In genomic region chr11:70693504-70693903, GRCm38 (mm10) we compare ENCODE assay signal across 21 mouse cellular contexts. TPM values are rescaled to one million over a fixed set of nuclear protein-coding genes. Genes with fewer than 3 reads are reported as not detected.
A peak's percentile ranks its signal among the peaks of the same experiment; 100 is the strongest.
DNase-seq lines count a peak whose midpoint lies in the region; ATAC-seq lines count a peak whose summit lies in the region.
"Had no signal": no experiment of that assay in that cellular context is flagged by ENCODE, and none has a peak within 500 bp of the region (broad histone marks: within the 10 kb centered on the region; RNA-seq: fewer than 3 reads in every experiment).

No protein-coding gene starts in this region.

- no peak for DNase-seq in frontal cortex, adult 2 months (ENCODE audit: extremely low spot score in 1 of 2, low spot score in 1 of 2)
- DNase-seq in layer of hippocampus, adult 18-20 months (ENCODE audit: low spot score in 2 of 2) = peak; percentile 47 to 85
- no peak for DNase-seq in layer of hippocampus, adult 9-10 months (ENCODE audit: low spot score)
- peak; percentile 73 for DNase-seq in layer of hippocampus, adult 9-11 months
- DNase-seq in layer of hippocampus, adult 8-10 months (ENCODE audit: low spot score in 2 of 2) = no peak
- DNase-seq: adrenal gland, adult 8-10 months; adrenal gland, postnatal 14 days; adrenal gland, postnatal 36 days; B cell, adult 2 months; cerebellum, adult 11 months; cerebellum, adult 2 months; cerebellum, adult 9-10 months; cerebellum, postnatal 10 days; cerebellum, postnatal 25 days; forebrain, postnatal 0 days had no signal

- ATAC-seq in frontal cortex, adult (ENCODE audit: low TSS enrichment) = peak; percentile 47; the same call in 1 of the 2 replicates
- ATAC-seq: activated CD4-positive, CD25-positive, alpha-beta regulatory T cell, adult 4 months; CD4-positive, CD25-positive, alpha-beta regulatory T cell, adult 4 months; forebrain, embryonic 13.5 days; forebrain, embryonic 15.5 days; forebrain, postnatal 0 days; Patski had no signal

RNA-seq across cellular contexts. Expression of gene Camta2, which starts 5.6 kb away (rescaled TPM):
- polyA plus RNA-seq in frontal cortex, adult 2 months (2012; rRNA removed) = 95.6 and 121 TPM in 2 replicates
- 100 to 1,000 TPM; 330 to 389 TPM for total RNA-seq in layer of hippocampus, adult 18-20 months (2021)
- total RNA-seq in layer of hippocampus, adult 8-10 months (2022) = 100 to 1,000 TPM; 291 to 332 (median 307) TPM

RNA-seq across cellular contexts. Expression of gene Inca1, which starts 6.5 kb away (rescaled TPM):
- polyA plus RNA-seq in frontal cortex, adult 2 months (2012; rRNA removed) = 3.5 and 3.9 TPM in 2 replicates
- total RNA-seq in layer of hippocampus, adult 18-20 months (2021) = 1 to 10 TPM; 3.7 to 4.3 TPM
- 1 to 10 TPM; 3.8 to 6.5 (median 4.7) TPM for total RNA-seq in layer of hippocampus, adult 8-10 months (2022)

RNA-seq across cellular contexts. Expression of gene Kif1c, which starts 6.8 kb away (rescaled TPM):
- polyA plus RNA-seq in frontal cortex, adult 2 months (2012; rRNA removed) = 45.2 and 48.5 TPM in 2 replicates
- total RNA-seq in layer of hippocampus, adult 18-20 months (2021) = 10 to 100 TPM; 70.4 to 82.8 TPM
- total RNA-seq in layer of hippocampus, adult 8-10 months (2022) = 10 to 100 TPM; 71.2 to 92.9 (median 83.9) TPM

RNA-seq across cellular contexts. Expression of gene Spag7, which starts 24.3 kb away (rescaled TPM):
- 93.4 and 104 TPM in 2 replicates for polyA plus RNA-seq in frontal cortex, adult 2 months (2012; rRNA removed)
- 10 to 100 TPM; 50.5 to 51.9 TPM for total RNA-seq in layer of hippocampus, adult 18-20 months (2021)
- 10 to 100 TPM; 47.4 to 54.8 (median 51.8) TPM for total RNA-seq in layer of hippocampus, adult 8-10 months (2022)

RNA-seq across cellular contexts. Expression of gene Eno3, which starts 36.5 kb away (rescaled TPM):
- polyA plus RNA-seq in frontal cortex, adult 2 months (2012; rRNA removed) = 23.9 and 28.4 TPM in 2 replicates
- total RNA-seq in layer of hippocampus, adult 18-20 months (2021) = 1 to 10 TPM; 6.0 to 9.9 TPM
- total RNA-seq in layer of hippocampus, adult 8-10 months (2022) = 10 to 100 TPM in 3 of 4 experiments, 1 to 10 TPM in 1; 10.0 to 14.5 (median 11.2) TPM

Comparison
In these comparisons a context has a peak if more than half of its experiments do, and no peak if none do; other contexts are left out.
1. DNase-seq: peak in layer of hippocampus, adult 18-20 months (2 of 2) and layer of hippocampus, adult 9-11 months (single experiment); none in frontal cortex, adult 2 months (0 of 2), layer of hippocampus, adult 9-10 months (single experiment) and layer of hippocampus, adult 8-10 months (0 of 2).